Mouse (Mus musculus) lung, adult 2 months (tissue): ENCODE results near the gene Pde4d.

Source experiments
- CTCF ChIP-seq: fragments of 200-500 bp; IDR thresholded peaks from 2 replicates; pipeline ENCODE4 v1.5.1; 2011; ENCODE audit warnings: mild to moderate bottlenecking, low read length, control low read depth; ENCODE audit not compliant: insufficient read depth
- POLR2A ChIP-seq: fragments of 200-500 bp; IDR thresholded peaks from 2 replicates; pipeline ENCODE4 v1.6.1; 2011; ENCODE audit warnings: low read depth, mild to moderate bottlenecking, control low read depth, low read length, borderline replicate concordance; ENCODE audit errors: extremely low read depth

DNA sequence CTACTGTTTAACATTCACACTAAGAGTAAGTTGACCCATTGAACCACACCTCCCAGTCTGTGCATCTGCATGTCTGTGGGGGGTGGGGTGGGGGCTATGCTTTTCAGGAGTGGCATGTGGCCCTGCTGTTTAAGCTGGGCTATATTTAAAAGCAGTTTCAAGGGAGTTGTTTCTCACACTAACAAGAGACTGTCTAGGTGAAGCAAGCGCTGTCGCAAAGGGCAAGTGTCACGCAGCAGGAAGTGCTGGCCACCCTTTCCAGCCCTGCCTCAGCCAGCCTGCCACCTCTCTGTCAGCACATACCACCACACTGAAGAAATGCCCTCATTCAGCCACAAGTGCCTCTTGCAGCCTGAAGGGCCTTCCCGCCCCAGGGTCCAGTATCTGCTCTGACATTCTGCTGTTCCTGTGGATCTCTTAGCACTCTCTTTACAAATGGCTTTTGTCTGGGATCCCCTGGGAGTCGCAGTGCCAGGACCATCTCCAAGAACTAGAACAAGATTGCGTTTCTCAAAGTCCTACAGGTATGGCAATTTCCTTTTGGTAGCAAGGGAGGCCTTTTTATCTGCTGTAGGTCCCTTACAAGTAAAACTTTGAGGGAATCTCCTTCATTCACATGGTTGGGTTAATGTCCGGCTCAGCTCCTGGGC lies 1182.8 kb downstream of the Pde4d start:
- TF ChIP-seq CTCF (no peak), POLR2A (peak; percentile 25; the same call in 1 of the 2 replicates)
